Mouse (Mus musculus) heart, adult 11 months (tissue): Measurements from ENCODE around the gene Tbce.
"Not testable (repeated sequence)": the region's sequence is repeated elsewhere in the genome, so short reads cannot be mapped to it uniquely, and the experiment has no call there.

Experiments used
- DNase-seq: peaks from one replicate; pipeline ENCODE4 v3.0.0; 2022

The Tbce gene

GRCm38 (mm10) chr13:14033309-14034072 is 5.9 kb downstream of the Tbce start:
- DNase-seq: no peak

GRCm38 (mm10) chr13:14026154-14026820 is 13.2 kb downstream of the Tbce start:
- peak; percentile 64 for DNase-seq

- peak; percentile 41 for DNase-seq
These were observed 13.9 kb downstream of the Tbce start for GRCm38 (mm10) chr13:14025554-14025953.

GRCm38 (mm10) chr13:14021417-14021816 is 18.0 kb downstream of the Tbce start:
- DNase-seq: not testable (repeated sequence)

- no peak for DNase-seq
These were observed 20.6 kb downstream of the Tbce start for GRCm38 (mm10) chr13:14018852-14019251.

- DNase-seq: no peak
These were observed 21.2 kb downstream of the Tbce start for GRCm38 (mm10) chr13:14018283-14018682.

GRCm38 (mm10) chr13:14015609-14016008 is 23.8 kb downstream of the Tbce start:
- peak; percentile 56 for DNase-seq

GRCm38 (mm10) chr13:14014540-14014939 is 24.9 kb downstream of the Tbce start:
- DNase-seq: no peak

GRCm38 (mm10) chr13:14014001-14014400 is 25.4 kb downstream of the Tbce start:
- peak; percentile 66 for DNase-seq

- peak; percentile 59 for DNase-seq
These were observed 27.9 kb downstream of the Tbce start for GRCm38 (mm10) chr13:14011454-14011995.

GRCm38 (mm10) chr13:14006056-14006455 is 33.4 kb downstream of the Tbce start:
- DNase-seq: no peak

GRCm38 (mm10) chr13:14004999-14005398 is 34.4 kb downstream of the Tbce start:
- no peak for DNase-seq

- no peak for DNase-seq
These were observed 35.4 kb downstream of the Tbce start for GRCm38 (mm10) chr13:14004086-14004485.

GRCm38 (mm10) chr13:14002706-14003105 is 36.7 kb downstream of the Tbce start:
- no peak for DNase-seq

- no peak for DNase-seq
These were observed 42.0 kb downstream of the Tbce start for GRCm38 (mm10) chr13:13997476-13997875.

GRCm38 (mm10) chr13:13995046-13995445 is 44.4 kb downstream of the Tbce start:
- DNase-seq: no peak

GRCm38 (mm10) chr13:13993041-13993440 is 46.4 kb downstream of the Tbce start:
- no peak for DNase-seq

GRCm38 (mm10) chr13:13990391-13990790 is 49.0 kb downstream of the Tbce start:
- no peak for DNase-seq

- DNase-seq: no peak
These were observed 50.3 kb downstream of the Tbce start for GRCm38 (mm10) chr13:13989135-13989534.

- no peak for DNase-seq
These were observed 55.9 kb downstream of the Tbce start for GRCm38 (mm10) chr13:13983523-13983922.

- DNase-seq: not testable (repeated sequence)
These were observed 57.6 kb downstream of the Tbce start for GRCm38 (mm10) chr13:13981842-13982241.

GRCm38 (mm10) chr13:13969796-13970195 is 69.6 kb downstream of the Tbce start:
- DNase-seq: no peak

GRCm38 (mm10) chr13:13968629-13969111 is 70.8 kb downstream of the Tbce start:
- no peak for DNase-seq

- no peak for DNase-seq
These were observed 73.3 kb downstream of the Tbce start for GRCm38 (mm10) chr13:13966172-13966571.
